Mouse (Mus musculus): Measurements from ENCODE around the gene Wwox.

DNA sequence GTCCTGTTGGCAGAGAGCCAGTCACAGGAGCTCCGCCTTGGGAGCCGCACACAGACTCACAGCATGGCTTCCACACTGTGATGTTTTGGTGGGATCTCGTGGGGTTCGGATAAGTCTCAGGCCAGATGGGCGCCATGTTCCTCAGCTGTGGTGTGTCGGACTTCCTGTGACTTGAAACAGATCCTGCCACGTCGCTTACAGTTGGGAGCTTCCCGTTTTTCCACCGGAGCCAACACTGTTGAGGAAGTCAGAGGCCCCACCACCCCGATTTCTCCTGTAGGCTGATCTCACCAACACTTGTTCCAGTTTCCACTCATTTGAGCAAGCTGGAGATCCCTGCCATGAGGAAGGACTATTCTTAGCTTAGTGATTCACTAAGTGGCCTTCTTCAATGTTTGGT lies 34.1 kb downstream of the Wwox start:
- TF ChIP-seq HCFC1 (IDR thresholded peaks at IDR 0.05; ENCODE audit: borderline replicate concordance, insufficient read depth, low read length) (no peak), MAFK (IDR thresholded peaks at IDR 0.05; ENCODE audit: insufficient read depth, low read depth, low read length) (no peak), ZC3H11A (IDR thresholded peaks at IDR 0.05; ENCODE audit: borderline replicate concordance, low read depth, low read length) (no peak)

Data from ES-E14 (cell line).